Mouse (Mus musculus): Measurements from ENCODE around the gene Ypel2.
"Not testable (repeated sequence)": the region's sequence is repeated elsewhere in the genome, so short reads cannot be mapped to it uniquely, and the experiment has no call there.

Ypel2 gene

DNA sequence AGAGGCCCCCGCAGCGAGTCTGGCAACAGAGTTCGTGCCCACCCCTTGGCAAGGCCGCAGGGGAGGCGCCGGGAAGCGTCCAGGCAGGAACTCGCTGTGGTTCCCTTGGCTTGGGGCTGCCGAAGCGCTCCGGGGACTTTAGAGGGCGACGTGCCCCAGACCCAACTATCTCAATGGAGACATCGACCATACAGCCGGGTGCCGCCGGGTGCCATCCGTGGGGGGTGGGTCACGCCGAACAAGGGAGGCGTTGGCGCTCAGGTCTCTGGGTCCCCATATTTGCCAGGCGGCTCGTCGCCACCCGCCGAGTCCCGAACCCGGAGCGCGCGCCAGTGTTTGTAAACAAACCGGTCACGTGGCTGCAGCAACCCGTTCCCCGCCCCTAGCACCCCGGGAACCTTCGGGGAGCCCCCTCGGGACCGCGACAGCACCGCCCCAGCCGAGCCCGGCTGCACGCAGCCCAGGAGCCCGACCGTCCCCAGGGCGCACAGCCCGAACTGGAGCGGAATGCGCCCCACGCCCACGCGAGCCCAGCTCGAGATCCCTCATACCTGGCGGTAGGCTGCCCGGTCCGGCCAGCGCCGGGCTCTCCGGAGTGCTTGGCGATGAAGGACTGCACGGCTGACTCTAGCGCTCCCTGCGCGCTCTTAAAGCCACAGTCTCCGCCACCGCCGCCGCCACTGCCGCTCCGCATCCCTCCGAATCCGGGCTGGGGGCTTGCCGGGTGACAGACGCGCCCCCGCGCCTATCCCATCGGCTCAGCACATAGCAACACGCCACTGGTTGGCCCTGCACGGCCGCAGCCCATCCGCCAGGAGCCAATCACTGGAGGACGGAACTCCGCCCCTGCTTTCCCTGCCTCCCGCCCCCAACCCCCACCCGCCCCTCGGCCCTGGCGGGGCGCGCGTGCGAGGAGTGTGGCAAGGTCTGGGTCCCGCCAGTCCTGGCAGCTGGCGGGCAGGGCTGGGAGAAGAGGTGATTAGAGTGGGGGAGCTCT is at the start of gene Ypel2:
Gene Ypel2, minus strand, starts transcription at position 667 of the 997 bp plus-strand sequence.
- DNase-seq (ENCODE audit: low read depth, low spot score): no peak

DNA sequence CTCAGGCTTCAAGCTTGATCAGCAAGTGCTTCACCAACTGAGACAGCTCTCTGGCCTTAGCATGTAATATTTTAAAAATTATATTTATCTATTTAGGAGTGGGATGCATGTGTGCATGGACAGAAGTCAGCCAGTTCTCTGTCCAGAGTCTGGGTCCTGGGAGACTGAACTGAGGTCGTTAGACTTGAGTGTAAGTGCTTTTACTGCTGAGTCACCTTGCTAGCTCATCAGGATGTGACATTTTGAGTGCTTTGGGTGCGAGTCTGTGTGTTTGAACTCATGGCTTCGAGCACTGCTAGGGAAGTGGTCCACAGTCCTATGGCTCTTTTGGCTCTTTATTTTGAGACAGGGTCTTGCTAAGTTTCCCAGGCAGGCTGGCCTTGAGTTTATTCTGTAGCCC is 49.5 kb upstream of the Ypel2 start:
- no peak for DNase-seq (ENCODE audit: low read depth, low spot score)

DNA sequence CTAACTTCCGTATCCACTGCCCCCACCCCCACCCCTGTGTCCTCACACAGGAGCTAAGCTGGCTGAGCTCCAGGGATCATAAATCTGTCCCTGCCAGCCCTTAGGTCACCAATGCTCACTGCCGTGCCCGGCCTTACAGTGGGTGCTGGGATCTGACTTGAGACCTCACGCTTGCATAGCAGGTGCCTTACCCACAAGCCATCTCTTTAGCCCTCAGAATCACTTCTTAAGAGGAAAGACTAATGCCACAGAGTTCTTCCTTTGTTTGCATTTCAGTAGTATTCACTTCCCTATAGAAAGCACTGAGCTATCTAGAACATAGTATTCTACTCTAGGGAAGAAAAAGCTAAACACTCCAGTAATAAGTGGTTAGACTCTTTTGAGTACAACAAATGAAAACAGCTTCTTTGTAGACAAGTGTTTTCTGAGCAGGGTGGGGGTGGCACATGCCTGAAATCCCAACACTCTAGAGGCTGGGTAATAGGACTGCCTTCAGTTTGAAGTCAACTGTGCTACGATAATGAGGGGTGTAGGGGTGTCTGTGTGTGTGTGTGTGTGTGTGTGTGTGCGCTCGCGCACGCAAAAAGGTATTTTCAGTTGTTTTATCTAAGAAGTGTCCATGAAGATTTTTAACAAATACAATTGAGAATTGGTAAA is 45.9 kb upstream of the Ypel2 start:
- no peak for DNase-seq (ENCODE audit: low read depth, low spot score)

DNA sequence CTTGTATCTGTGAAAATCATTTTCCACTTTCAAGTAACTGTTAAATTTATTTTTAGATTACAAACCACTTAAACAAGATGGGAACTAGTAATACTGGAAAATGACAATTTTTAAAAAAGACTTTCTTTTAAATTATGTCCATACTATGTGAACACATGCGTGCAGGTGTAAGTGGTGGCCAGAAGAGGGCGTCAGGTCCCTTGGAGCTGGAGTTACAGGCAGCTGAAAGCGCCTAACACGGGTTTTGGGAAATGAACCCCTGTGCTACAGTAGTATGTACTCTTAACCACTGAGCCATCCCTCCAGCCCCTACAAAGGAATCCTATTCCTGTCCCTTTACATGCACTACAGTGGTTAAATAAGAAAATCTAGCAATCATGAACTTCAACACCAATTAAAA is 42.7 kb upstream of the Ypel2 start:
- no peak for DNase-seq (ENCODE audit: low read depth, low spot score)

DNA sequence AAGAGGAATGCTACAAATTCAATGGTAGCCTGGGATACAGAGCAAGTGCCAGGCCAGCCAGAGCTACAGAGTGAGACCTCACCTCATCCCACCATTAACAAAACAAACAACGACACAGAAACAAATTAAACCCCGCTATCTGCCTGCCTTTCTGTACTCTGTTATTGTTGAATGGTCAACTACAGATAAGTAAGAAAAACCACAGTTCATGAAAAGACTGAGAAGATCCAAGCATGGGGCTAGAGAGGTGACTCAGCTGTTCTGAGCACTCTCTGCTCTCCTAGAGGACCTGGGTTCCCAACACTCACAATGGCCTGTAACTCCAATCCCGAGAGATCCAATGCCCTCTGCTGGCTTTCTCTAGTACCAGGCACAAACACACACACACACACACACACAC is 34.7 kb upstream of the Ypel2 start:
- DNase-seq (ENCODE audit: low read depth, low spot score): no peak

DNA sequence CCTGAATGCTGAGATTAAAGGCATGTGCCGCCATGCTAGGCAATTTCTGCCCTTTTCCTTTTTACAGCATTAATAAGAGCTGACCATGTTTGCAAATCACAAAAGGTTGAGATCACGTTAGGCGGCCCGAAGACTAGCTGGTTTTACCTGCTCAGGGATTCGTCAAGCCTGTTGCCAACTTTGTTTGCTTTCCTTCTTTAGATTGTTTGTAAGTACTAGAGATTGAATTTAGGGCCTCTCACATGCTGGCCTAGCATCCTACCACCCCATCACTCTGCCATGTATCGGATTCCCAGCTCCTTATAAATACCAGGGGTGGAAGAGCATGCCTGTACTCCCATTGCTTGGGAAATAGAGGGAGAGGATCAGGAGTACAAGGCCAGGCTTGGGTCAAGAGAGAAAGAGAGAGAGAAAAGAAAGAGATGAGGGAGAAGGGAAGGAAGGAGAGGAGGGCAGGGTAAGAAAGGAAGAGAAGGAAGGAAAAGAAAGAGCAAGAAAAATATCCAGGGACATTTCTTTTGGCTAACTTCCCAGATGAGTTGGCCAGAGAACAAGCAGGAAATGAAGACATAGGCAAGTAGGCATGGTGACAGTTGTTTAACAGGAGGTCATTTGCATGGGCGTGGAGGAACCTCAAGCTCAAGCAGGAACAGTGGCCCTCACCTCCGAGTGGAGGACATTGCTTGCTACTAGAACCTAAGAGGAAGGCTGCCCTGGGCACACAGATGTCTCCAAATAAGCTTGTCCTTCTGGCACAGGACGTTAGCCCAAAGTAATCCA is 32.8 kb upstream of the Ypel2 start:
- no peak for DNase-seq (ENCODE audit: low read depth, low spot score)

DNA sequence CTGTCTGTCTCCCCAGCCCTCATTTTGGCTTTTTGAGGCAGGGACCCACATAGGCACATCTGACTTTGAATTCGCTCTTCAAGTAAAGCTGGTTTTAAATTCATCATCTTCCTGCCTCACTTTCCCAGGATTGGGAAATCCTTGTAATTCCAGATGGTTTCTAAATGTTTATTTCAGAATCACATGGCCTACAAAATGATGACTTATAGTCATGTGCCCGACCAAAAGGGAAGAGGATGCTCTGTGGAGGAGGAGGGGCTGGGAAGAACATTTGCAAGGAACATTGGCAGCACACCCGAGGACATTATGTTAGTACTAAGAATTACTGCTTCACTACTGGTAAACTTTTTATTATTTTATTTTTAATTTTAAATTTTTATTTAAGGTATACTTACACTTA is 31.8 kb upstream of the Ypel2 start:
- no peak for DNase-seq (ENCODE audit: low read depth, low spot score)

DNA sequence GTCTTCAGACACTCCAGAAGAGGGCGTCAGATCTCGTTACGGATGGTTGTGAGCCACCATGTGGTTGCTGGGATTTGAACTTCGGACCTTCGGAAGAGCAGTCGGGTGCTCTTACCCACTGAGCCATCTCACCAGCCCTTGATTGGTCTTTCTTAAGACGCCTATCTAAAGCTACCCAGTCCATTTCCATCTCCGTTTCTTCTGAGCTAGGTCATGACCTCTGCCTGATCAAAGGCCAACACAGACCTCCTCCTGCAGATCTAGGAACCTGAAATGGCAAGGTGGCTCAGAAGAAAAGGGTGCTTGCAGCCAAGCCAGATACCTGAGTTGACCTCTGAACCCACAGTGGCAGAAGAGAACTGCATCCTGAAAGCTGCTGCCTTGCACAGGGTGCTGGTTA is 29.7 kb upstream of the Ypel2 start:
- DNase-seq (ENCODE audit: low read depth, low spot score): not testable (repeated sequence)

DNA sequence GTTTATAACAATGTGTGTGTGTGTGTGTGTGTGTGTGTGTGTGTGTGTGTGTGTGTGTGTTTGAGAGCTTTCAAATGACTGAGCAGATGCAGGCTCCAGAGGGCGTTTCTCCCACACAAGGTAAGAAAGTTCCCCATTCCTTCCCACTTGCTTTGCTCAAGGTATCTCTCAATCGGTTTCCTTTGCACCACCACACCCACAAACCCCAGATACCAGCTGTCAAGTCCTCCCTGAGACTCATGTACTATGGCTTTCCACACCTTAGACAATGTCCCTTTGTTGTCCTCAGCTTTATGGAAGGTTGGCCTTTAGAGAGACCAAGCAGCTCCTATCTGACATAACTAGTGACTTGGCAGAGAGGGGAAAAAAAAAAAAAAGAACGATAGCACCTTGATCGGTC is 29.3 kb upstream of the Ypel2 start:
- DNase-seq (ENCODE audit: low read depth, low spot score): no peak

DNA sequence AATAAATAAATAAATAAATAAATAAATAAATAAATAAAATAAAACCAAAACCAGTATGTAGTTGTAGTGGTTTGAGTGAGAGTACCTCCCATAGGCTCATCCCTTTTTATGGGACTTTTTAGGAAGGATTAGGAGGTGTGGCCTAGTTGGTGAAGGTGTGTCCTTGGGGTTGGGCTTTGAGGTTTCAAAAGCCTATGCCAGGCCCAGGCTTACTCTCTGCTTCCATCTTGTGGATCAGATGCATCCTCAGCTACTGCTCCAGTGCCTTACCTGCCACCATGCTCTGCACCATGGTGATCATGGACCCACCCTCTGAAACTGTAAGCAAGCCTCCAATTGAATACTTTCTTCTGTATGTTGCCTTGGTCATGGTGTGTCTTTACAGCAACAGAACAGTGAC is 28.0 kb upstream of the Ypel2 start:
- DNase-seq (ENCODE audit: low read depth, low spot score): no peak

DNA sequence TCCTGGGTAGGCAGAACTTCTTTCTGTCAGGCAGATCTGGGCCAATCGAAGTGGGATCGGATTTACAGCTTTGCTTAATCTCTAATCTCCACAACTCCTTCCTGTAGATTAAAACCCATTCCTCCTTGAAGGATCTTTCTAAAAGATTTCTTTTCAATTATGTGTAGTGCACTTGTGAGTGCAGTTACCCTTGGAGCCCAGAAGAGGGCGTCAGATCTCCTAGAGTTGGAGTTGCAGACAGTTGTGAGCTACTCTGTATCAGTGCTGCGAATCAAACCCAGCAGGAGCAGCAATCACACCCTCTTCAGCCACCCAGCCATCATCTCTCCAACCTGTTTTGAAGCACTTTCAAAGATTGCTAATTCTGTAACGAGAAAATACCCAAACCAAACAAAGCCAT is 26.9 kb upstream of the Ypel2 start:
- no peak for DNase-seq (ENCODE audit: low read depth, low spot score)

DNA sequence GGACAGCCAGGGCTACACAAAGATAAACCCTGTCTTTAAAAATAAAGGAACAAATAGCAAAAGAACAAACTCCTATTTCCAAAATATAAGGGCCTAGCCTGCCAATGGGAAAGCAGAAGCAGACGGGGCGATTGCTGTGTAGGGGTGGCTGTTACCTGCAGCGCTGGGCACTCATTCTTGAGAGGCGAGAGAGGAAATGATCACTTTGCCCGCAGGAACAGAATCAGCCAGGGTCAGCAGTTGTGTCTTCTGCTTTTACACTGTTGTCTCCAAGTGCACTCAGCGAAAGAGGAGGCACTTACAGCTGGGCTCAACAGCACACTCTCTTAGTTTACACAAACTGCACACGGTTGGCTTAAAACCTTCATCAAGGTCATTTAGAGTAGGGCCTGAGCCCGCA is 25.9 kb upstream of the Ypel2 start:
- no peak for DNase-seq (ENCODE audit: low read depth, low spot score)

DNA sequence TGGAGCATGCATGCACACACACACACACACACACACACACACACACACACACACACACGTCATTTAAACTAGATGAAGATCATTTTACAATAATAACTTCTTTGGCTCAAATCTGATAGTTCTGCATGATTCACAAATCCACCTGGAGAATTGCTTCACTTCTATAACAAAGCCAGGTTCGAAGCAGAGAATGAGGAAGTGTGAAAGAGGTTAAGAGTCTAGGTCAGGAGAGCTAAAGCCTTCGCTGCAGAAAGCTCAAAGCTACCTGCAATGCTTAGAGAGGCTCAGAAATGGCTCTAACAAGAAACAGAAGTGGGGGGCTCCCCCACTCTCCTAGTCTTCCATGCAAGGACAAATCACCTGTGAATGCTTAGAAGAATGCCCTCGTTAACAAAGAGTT is 24.6 kb upstream of the Ypel2 start:
- DNase-seq (ENCODE audit: low read depth, low spot score): no peak

DNA sequence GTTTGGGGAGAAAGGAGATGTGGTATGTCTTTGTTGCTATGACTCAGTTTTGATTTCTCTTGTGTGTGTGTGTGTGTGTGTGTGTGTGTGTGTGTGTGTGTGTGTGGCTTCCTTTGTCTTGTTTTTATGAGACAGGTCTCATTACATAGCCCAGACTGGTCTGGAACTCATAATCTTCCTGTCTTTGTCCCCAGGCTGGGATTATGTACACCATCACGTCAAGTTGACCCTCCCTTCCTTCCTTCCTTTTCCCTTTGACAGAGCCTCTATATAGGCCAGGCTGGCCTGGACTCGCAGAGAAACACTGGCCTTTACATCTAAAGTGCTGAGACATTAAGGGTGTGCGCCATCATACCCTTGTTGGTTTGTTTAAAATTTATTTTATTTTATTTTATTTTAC is 22.2 kb upstream of the Ypel2 start:
- DNase-seq (ENCODE audit: low read depth, low spot score): no peak

DNA sequence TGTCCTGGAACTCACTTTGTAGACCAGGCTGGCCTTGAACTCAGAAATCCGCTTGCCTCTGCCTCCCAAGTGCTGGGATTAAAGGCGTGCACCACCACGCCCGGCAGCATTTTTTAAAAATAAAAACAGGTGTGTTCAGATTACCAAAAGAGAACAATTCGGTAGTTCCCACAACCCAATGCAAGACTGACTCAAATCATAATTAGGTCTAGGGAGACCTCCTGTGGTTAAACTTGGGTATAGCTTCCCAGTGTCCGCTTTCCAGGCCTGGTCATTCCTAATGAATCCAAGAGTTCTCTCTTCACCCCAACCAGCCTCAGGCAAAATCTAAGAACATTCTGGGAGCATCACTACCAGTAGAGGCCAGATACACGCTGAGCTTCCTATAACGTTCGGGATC is 17.0 kb upstream of the Ypel2 start:
- DNase-seq (ENCODE audit: low read depth, low spot score): no peak

DNA sequence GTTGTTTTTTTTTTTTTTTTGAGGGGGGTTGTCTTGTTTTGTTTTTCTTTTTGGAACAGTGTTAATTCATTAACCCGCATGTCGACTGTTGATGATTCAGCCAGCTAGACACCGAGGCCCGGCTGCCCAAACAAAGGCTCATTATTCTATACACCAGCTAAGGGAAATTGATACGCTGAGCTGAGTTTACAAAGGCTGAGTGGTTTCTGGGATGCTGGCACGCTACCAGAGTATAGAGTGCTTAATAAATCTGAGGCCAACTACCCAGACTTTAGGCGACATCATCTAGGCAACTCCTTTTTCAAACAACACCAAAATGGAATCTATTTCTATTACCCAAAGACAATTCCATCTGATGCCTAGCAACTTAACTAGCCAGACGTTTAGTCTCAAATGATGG is 13.9 kb upstream of the Ypel2 start:
- DNase-seq (ENCODE audit: low read depth, low spot score): no peak

DNA sequence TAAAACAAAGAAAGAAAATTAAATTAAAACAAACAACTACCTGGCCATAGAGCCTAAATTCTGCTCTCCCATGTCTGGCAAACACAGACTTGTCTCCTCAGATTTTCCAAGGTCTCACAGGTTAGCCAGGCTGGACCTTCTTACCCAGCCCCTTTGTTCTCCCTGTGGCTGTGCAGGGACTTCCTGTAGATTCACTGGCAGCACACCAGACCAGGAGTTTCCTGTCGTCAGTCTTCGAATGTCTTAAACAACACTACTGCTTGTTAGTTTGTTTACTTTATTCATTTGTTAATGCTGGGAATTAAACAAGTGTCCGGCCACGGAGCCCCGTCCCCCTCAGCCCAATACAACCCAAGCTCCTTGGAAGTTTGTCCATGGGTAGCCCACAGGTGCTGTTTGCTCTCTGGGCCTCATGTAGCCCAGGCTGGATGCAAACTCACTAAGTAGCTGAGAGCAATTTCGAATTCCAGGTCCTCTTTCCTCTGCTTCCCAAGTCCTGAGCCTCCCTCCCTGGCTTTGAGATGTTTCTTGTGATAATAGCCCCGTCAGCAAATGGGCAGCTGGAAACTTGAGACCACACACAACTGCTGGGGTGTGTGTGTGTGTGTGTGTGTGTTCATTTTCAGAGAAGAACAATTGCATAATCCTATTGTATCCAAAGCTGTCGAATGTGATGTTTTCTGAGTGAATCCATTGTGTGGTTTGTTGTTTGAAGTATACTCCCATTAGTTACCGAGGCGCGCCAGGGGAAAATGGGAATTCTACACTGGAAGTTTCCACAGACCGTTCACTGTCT is 11.7 kb upstream of the Ypel2 start:
- no peak for DNase-seq (ENCODE audit: low read depth, low spot score)

DNA sequence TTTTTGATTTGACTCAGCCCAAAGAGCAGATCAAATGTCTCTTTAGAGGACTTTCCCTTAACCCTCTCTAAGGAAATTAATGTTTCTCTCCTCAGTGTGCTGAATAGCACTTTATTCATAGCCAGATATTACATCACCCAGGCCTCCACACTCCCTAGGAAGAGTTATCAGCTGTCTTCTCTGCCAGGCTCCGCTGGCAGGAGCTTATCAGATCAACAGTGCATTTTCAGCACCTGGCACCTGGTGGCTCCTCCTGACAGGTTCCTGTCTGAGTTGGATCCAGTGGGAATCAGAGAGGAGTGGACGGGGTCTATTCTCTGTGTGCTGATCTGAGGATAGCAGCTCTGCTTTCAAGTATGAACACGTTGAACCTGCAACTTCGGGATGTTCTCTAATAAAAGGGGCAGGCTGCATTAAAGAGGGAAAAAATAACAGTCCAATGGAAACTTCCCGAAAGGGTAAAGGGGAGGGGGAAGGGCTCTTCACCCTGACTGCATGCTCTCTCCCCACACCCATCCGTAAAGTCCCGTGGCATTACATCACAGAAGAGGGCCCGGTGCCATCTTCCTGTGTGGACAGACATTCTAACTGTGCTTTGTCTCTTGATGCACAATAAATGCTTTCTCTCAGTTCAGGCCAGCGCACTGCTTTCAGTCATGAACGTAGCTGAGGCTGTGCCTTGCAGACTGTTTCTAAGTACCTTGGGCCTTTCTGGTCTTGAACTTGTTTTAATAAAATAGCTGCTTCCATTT is 8.7 kb upstream of the Ypel2 start:
- DNase-seq (ENCODE audit: low read depth, low spot score): no peak

DNA sequence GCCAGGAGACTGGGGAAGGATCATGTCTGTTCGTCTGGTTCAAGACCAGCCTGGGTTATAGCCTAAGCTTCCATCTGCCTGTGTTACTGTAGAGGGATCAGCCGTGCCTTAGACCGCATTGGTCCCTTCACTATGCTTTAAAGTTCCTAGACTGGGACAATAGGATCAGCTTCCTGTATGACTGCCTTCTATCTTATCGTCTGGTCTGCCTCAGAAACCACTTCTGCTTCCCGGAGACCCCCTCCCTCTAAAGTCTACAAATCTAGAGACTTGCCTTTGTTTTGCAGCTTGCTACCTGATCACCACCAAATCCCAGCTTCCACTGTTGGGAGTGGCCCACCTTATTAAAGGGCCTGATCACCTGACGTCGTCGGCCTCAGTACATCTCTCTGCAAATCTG is 7.7 kb upstream of the Ypel2 start:
- DNase-seq (ENCODE audit: low read depth, low spot score): no peak

DNA sequence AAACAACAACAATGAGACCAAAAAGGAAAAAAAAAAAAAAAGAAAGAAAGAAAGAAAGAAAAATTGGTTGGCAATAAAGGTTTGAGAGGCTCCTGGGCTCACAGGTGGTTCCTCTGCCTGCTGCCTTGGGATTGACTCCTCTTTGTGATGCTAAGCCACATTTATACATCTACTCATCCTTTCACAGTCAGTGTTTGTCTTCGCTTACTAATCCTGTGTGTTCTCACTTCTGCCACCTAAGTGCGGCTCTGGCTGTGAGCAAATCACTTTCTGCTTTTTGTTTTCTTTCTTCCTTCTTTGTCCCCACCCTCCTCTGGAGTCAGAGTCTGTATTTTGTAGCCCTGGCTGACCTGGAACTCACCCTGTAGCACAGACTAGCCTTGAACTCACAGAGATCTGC is 2.8 kb upstream of the Ypel2 start:
- DNase-seq (ENCODE audit: low read depth, low spot score): no peak

All from c-Kit-negative CD71-positive TER-119-positive erythroid progenitor cells, embryonic 14.5 days (primary cell).